Mouse (Mus musculus) lung, postnatal 0 days (tissue): Measurements from ENCODE around the gene Gigyf2. TPM values are rescaled to one million over a fixed set of nuclear protein-coding genes. Genes with fewer than 3 reads are reported as not detected.

ENCODE experiments used
- ATAC-seq: fragments of 200-750 bp; cut with Nextera tagmentation; 2 replicates; pipeline ENCODE4 v1.8.0; 2017; ENCODE audit warnings: moderate library complexity
- DNase-seq: peaks from one replicate; pipeline ENCODE4 v3.0.0-alpha.2; 2016; ENCODE audit warnings: low spot score
- H3K27ac ChIP-seq: fragments of 300-500 bp; sonication (generic); 2 replicates; pipeline ENCODE4 v1.5.1; 2014; ENCODE audit warnings: antibody characterized with exemption, mild to moderate bottlenecking, low read length, mixed read lengths
- H3K27me3 ChIP-seq: fragments of 300-500 bp; sonication (generic); replicated peaks from 2 replicates; pipeline ENCODE4 v1.6.1; 2014; ENCODE audit warnings: low read length, mixed read lengths; ENCODE audit not compliant: insufficient read depth
- H3K36me3 ChIP-seq: fragments of 300-500 bp; sonication (generic); 2 replicates; pipeline ENCODE4 v1.6.1; 2014; ENCODE audit warnings: low read length, mixed read lengths; ENCODE audit not compliant: insufficient read depth
- H3K4me1 ChIP-seq: fragments of 300-500 bp; sonication (generic); 2 replicates; pipeline ENCODE4 v1.6.1; 2014; ENCODE audit warnings: antibody characterized with exemption, low read depth, low read length, mixed read lengths; ENCODE audit not compliant: insufficient read depth
- H3K4me2 ChIP-seq: fragments of 300-500 bp; sonication (generic); replicated peaks from 2 replicates; pipeline ENCODE4 v1.6.1; 2014; ENCODE audit warnings: low read depth, mild to moderate bottlenecking, low read length, moderate library complexity, mixed read lengths
- H3K4me3 ChIP-seq: fragments of 300-500 bp; sonication (generic); 2 replicates; pipeline ENCODE4 v1.5.1; 2014; ENCODE audit warnings: low read depth, low read length
- H3K9ac ChIP-seq: fragments of 300-500 bp; sonication (generic); replicated peaks from 2 replicates; pipeline ENCODE4 v1.6.1; 2014; ENCODE audit warnings: low read depth, mild to moderate bottlenecking
- H3K9me3 ChIP-seq: fragments of 300-500 bp; sonication (generic); 2 replicates; pipeline ENCODE4 v1.6.1; 2016; ENCODE audit warnings: low read length, mixed read lengths
- CTCF ChIP-seq: IDR thresholded peaks from 2 replicates; pipeline ENCODE4 v1.5.1; 2016; ENCODE audit warnings: antibody characterized with exemption, mild to moderate bottlenecking
- EP300 ChIP-seq: IDR thresholded peaks from 2 replicates; pipeline ENCODE4 v1.6.1; 2016; ENCODE audit warnings: antibody characterized with exemption, mild to moderate bottlenecking, control low read depth
- WGBS: fragments of 180-500 bp; shearing (Covaris S2); extraction: QIAGEN DNeasy Blood & Tissue Kit; methylation state at CpG from one replicate; pipeline ENCODE4 v1.1.7; 2014; 5-methylcytosine and 5-hydroxymethylcytosine counted together
- polyA plus RNA-seq: library from polyadenylated mRNA; unstranded; fragments of >200 nt; fragmentation: Nextera tagmentation; extraction: Ambion mirVana; gene quantifications from 2 replicates; pipeline ENCODE4 v1.2.1, GENCODE M21; 2015

The Gigyf2 gene
- polyA plus RNA-seq, 1 experiment from 2014 or later = 29.6 TPM

DNA sequence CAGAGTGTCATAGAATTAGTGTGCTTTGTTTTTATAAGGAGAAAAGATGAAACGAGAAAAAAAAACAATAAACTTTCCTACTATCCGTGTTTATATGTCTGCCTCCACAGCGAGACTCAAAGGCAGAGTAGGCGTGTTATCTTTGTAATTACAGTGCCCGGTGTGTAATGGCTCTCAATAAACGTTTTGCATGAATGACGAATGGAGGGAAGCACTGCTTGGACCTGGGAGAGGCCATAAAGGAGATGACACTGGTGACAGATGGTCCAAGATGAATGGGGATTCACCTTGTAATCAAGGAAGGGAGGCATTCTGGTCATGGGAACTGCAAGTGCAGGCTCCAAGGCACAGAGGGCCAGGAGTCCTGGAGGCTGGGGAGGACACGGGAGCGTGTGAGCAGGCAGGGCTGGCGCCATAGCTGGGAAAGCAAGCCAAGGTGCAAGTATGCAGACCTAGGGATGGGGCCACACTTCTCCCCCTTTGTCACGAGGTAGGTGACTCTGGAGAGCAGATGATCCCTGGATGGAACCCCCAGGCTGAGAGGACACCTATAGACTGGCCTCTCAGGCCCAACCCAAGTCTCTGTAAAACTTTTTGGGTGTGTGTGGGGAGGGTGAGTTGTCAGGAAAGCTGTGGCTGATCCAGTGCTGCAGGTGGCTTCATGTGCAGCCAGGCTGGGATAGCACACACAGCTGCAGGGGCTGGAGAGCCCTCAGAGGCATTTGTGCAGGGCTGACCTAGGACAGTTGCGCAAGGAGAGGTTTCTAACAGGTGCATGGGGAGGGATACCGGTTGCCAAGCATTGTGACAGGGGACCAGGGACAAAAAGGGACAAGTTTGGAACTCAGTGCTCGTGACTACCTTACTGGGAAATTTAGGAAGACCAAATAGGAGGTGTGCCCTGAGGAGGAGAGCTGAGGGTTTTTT, 26.2 kb upstream of the Gigyf2 start:
- TF ChIP-seq EP300 (no peak), CTCF (no peak)
- Histone ChIP-seq H3K27ac (no peak overlapping the region), H3K9ac (no peak overlapping the region), H3K4me1 (no peaks in the 10 kb centered on the region), H3K27me3 (no peaks in the 10 kb centered on the region), H3K4me3 (no peak overlapping the region), H3K4me2 (no peak overlapping the region), H3K36me3 (no peaks in the 10 kb centered on the region), H3K9me3 (no peaks in the 10 kb centered on the region)
- DNase-seq = no peak
- no peak for ATAC-seq
- WGBS = 49% methylated on average over 14 of the region's 14 CpGs

DNA sequence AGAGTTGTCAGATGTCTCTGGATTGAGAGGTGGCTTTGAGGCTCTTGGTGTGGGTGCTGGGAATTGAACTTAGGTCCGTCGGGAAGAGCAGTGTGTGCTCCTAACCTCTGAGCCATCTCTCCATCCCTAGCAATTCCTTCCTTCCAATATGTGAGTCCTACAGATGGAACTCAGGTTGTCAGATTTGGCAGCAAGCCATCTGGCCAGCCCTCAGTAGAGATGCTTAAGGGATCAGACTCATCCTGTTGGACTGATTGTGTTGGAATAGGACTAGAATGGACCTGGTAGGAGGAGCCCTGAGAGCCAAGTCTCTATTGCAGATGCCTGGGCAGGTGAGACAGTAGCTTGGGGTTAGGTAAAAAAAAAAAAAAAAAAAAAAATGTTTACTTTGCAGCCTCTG, 24.8 kb upstream of the Gigyf2 start:
- Histone ChIP-seq H3K4me3 (no peak overlapping the region), H3K4me1 (no peaks in the 10 kb centered on the region), H3K9me3 (no peaks in the 10 kb centered on the region), H3K9ac (no peak overlapping the region), H3K36me3 (no peaks in the 10 kb centered on the region), H3K27ac (no peak overlapping the region), H3K27me3 (no peaks in the 10 kb centered on the region), H3K4me2 (no peak overlapping the region)
- ATAC-seq (no peak), DNase-seq (no peak)
- TF ChIP-seq CTCF (no peak), EP300 (no peak)
- WGBS = 91% methylated on average over 2 of the region's 2 CpGs

DNA sequence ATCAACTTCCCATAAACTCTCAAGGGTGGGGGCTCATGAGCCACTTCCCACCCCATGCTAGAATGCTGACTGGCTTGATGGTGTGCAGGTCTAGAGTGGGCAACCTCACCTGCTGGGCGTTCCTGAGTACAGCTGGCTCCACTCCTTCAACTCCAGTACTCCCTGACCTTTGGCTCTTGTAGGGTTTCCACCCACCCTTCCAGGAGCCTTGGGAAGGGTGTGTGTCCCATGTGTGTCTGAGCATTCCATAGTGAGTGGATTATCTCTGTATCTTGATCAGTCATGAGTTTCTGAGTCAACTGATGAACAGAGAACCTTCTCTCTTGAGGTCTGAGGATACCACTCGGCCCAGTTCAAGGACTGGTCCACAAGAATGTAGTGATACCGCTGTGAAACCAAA, 17.8 kb upstream of the Gigyf2 start:
- 66% methylated on average over 3 of the region's 3 CpGs for WGBS
- H3K4me3 ChIP-seq = no peak overlapping the region
- TF ChIP-seq EP300 = no peak
- H3K27me3 ChIP-seq = no peaks in the 10 kb centered on the region
- H3K4me2 ChIP-seq = no peak overlapping the region
- ATAC-seq (no peak), DNase-seq (no peak)
- no peaks in the 10 kb centered on the region for H3K36me3 ChIP-seq
- no peaks in the 10 kb centered on the region for H3K9me3 ChIP-seq
- H3K9ac ChIP-seq = no peak overlapping the region
- no peaks in the 10 kb centered on the region for H3K4me1 ChIP-seq
- H3K27ac ChIP-seq = no peak overlapping the region

DNA sequence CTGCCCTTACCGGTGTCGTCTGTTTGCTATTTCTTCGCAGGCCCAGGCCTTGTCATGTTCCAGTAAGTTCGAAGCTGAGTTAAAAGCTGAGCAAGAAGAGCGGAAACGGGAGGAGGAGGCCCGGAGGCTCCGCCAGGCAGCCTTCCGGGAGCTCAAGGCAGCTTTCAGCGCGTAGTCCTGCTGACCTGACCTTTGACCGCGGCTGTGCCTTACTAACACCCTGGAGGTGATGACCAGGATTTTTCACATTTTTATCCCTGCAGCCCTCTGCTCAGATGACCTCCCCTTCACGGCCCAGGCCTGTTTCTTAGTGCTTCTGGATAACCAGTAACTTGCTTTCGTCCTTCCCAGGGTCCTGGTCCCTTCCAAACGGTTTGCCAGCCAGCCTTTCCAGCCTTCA, 17.2 kb upstream of the Gigyf2 start:
- no peak for TF ChIP-seq EP300
- H3K4me1 ChIP-seq = no peaks in the 10 kb centered on the region
- no peak overlapping the region for H3K9ac ChIP-seq
- DNase-seq = no peak
- H3K9me3 ChIP-seq = no peaks in the 10 kb centered on the region
- WGBS = 68% methylated on average over 16 of the region's 16 CpGs
- no peak overlapping the region for H3K27ac ChIP-seq
- H3K4me3 ChIP-seq = no peak overlapping the region
- no peaks in the 10 kb centered on the region for H3K27me3 ChIP-seq
- no peaks in the 10 kb centered on the region for H3K36me3 ChIP-seq
- no peak for ATAC-seq
- no peak overlapping the region for H3K4me2 ChIP-seq

DNA sequence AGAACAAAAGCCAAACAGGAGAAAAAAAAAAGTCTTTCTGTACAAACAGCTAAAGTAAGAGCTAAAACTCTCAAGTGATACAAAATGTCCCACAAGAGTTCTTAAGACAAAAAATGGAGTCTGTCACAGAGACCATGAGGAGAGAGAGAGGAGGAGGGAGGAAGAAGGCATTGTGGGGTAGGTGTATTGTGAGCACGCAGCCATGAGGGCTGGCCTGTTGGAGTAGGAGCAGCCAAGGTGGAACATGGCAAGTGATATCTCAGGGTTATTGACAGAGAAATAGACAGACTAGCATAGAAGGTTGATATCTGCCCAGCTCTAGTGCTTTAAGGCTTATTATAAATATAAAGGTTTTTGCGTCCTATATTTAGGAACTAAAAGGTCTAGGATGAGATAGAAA, 14.1 kb upstream of the Gigyf2 start:
- WGBS = 95% methylated on average over 2 of the region's 2 CpGs
- Histone ChIP-seq H3K9ac (no peak overlapping the region), H3K27ac (no peak overlapping the region), H3K4me1 (no peaks in the 10 kb centered on the region), H3K4me3 (no peak overlapping the region), H3K4me2 (no peak overlapping the region), H3K9me3 (no peaks in the 10 kb centered on the region), H3K27me3 (no peaks in the 10 kb centered on the region), H3K36me3 (no peaks in the 10 kb centered on the region)
- TF ChIP-seq CTCF (no peak), EP300 (no peak)
- ATAC-seq (no peak), DNase-seq (no peak)

DNA sequence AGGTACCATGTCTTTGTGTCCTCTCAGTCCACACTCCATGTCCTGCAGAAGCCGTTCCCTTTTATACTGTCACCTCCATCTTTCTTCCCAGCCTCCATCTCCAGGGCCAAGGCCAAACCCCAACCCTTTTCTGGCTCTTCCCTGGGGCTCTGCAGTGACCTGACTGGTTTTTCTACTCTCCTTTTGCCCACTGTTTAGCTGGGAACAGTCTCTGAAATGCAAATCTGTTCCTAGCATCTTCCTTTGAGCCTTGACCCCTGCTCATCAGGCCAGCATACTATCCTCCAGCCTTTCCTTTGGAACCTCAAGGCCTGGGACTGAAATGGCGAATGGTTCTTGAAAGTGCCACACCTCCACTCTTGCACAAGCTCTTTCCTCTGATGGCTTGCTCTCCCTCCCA, 13.7 kb upstream of the Gigyf2 start:
- no peaks in the 10 kb centered on the region for H3K4me1 ChIP-seq
- TF ChIP-seq EP300 (no peak), CTCF (no peak)
- no peak overlapping the region for H3K27ac ChIP-seq
- DNase-seq (no peak), ATAC-seq (no peak)
- H3K4me3 ChIP-seq = no peak overlapping the region
- no peaks in the 10 kb centered on the region for H3K9me3 ChIP-seq
- H3K36me3 ChIP-seq = no peaks in the 10 kb centered on the region
- no peak overlapping the region for H3K4me2 ChIP-seq
- no peaks in the 10 kb centered on the region for H3K27me3 ChIP-seq
- WGBS = 72% methylated on average over 2 of the region's 2 CpGs
- H3K9ac ChIP-seq = no peak overlapping the region
